ENCODE assay signal across 17 mouse cellular contexts in genomic region chr13:96003539-96003938, GRCm38 (mm10).
A peak's percentile ranks its signal among the peaks of the same experiment; 100 is the strongest.
DNase-seq lines count a peak whose midpoint lies in the region; ATAC-seq lines count a peak whose summit lies in the region.
"Had no signal": no experiment of that assay in that cellular context is flagged by ENCODE, and none has a peak within 500 bp of the region (broad histone marks: within the 10 kb centered on the region; RNA-seq: fewer than 3 reads in every experiment).

No protein-coding gene starts in this region.

- H3K9me3 ChIP-seq in forebrain, embryonic 15.5 days: no peaks in the 10 kb centered on the region
- H3K9me3 ChIP-seq in forebrain, embryonic 14.5 days (replicated peaks; ENCODE audit: control insufficient read depth, low read length): no peaks in the 10 kb centered on the region
- no peaks in the 10 kb centered on the region for H3K9me3 ChIP-seq in midbrain, embryonic 10.5 days (replicated peaks)
- no peaks in the 10 kb centered on the region for H3K9me3 ChIP-seq in midbrain, embryonic 11.5 days (ENCODE audit: control insufficient read depth, low read length)
- H3K9me3 ChIP-seq in midbrain, embryonic 13.5 days: no peaks in the 10 kb centered on the region
- no peaks in the 10 kb centered on the region for H3K9me3 ChIP-seq in stomach, embryonic 15.5 days
- H3K9me3 ChIP-seq: liver, embryonic 13.5 days; megakaryocyte, embryonic 14.5 days had no signal

- 91% methylated on average over 3 of the region's 3 CpGs for WGBS in forebrain, embryonic 15.5 days
- WGBS in forebrain, embryonic 14.5 days: 87% methylated on average over 3 of the region's 3 CpGs
- 92% methylated on average over 3 of the region's 3 CpGs for WGBS in midbrain, embryonic 10.5 days
- 94% methylated on average over 3 of the region's 3 CpGs for WGBS in midbrain, embryonic 11.5 days
- 92% methylated on average over 3 of the region's 3 CpGs for WGBS in midbrain, embryonic 13.5 days
- WGBS in stomach, embryonic 15.5 days: 90% methylated on average over 3 of the region's 3 CpGs

- no peak overlapping the region for H3K4me3 ChIP-seq in forebrain, embryonic 15.5 days
- no peak overlapping the region for H3K4me3 ChIP-seq in forebrain, embryonic 14.5 days (ENCODE audit: low read depth, low read length)
- H3K4me3 ChIP-seq in midbrain, embryonic 10.5 days: no peak overlapping the region
- no peak overlapping the region for H3K4me3 ChIP-seq in midbrain, embryonic 11.5 days (ENCODE audit: low read depth, low read length)
- no peak overlapping the region for H3K4me3 ChIP-seq in midbrain, embryonic 13.5 days (replicated peaks)
- H3K4me3 ChIP-seq in stomach, embryonic 15.5 days (replicated peaks): no peak overlapping the region
- H3K4me3 ChIP-seq: liver, embryonic 13.5 days; megakaryocyte, embryonic 14.5 days had no signal

- no peak overlapping the region for H3K4me2 ChIP-seq in forebrain, embryonic 15.5 days (replicated peaks)
- H3K4me2 ChIP-seq in forebrain, embryonic 14.5 days (ENCODE audit: low read length): no peak overlapping the region
- H3K4me2 ChIP-seq in midbrain, embryonic 11.5 days: no peak overlapping the region
- H3K4me2 ChIP-seq in midbrain, embryonic 13.5 days (replicated peaks): no peak overlapping the region
- H3K4me2 ChIP-seq in stomach, embryonic 15.5 days: no peak overlapping the region
- H3K4me2 ChIP-seq: liver, embryonic 13.5 days had no signal

- H3K9ac ChIP-seq in forebrain, embryonic 15.5 days (replicated peaks): no peak overlapping the region
- H3K9ac ChIP-seq in forebrain, embryonic 14.5 days (ENCODE audit: low read length): no peak overlapping the region
- no peak overlapping the region for H3K9ac ChIP-seq in midbrain, embryonic 11.5 days (ENCODE audit: low read length)
- no peak overlapping the region for H3K9ac ChIP-seq in midbrain, embryonic 13.5 days (replicated peaks)
- no peak overlapping the region for H3K9ac ChIP-seq in stomach, embryonic 15.5 days
- H3K9ac ChIP-seq: liver, embryonic 13.5 days had no signal

- no peaks in the 10 kb centered on the region for H3K36me3 ChIP-seq in forebrain, embryonic 15.5 days
- H3K36me3 ChIP-seq in forebrain, embryonic 14.5 days (ENCODE audit: control insufficient read depth, insufficient read depth, low read length): no peaks in the 10 kb centered on the region
- no peaks in the 10 kb centered on the region for H3K36me3 ChIP-seq in midbrain, embryonic 10.5 days
- no peaks in the 10 kb centered on the region for H3K36me3 ChIP-seq in midbrain, embryonic 11.5 days (ENCODE audit: control insufficient read depth, insufficient read depth, low read length)
- no peaks in the 10 kb centered on the region for H3K36me3 ChIP-seq in midbrain, embryonic 13.5 days
- no peaks in the 10 kb centered on the region for H3K36me3 ChIP-seq in stomach, embryonic 15.5 days
- H3K36me3 ChIP-seq: liver, embryonic 13.5 days had no signal

- H3K4me1 ChIP-seq in forebrain, embryonic 15.5 days: no peaks in the 10 kb centered on the region
- no peaks in the 10 kb centered on the region for H3K4me1 ChIP-seq in forebrain, embryonic 14.5 days (ENCODE audit: control insufficient read depth, insufficient read depth, low read length)
- H3K4me1 ChIP-seq in midbrain, embryonic 10.5 days: no peaks in the 10 kb centered on the region
- H3K4me1 ChIP-seq in midbrain, embryonic 11.5 days (ENCODE audit: control insufficient read depth, insufficient read depth, low read length): no peaks in the 10 kb centered on the region
- H3K4me1 ChIP-seq in midbrain, embryonic 13.5 days (replicated peaks): 0 out of 2 replicates have a peak, but pooled peaks cover 2% of the 10 kb centered on the region
- H3K4me1 ChIP-seq in stomach, embryonic 15.5 days: no peaks in the 10 kb centered on the region
- H3K4me1 ChIP-seq: liver, embryonic 13.5 days had no signal

- intact Hi-C loops in left cerebral cortex, postnatal 25 days (cut with DNase I): no loop called here

- no peak for DNase-seq in forebrain, embryonic 14.5 days (ENCODE audit: low spot score)
- no peak for DNase-seq in midbrain, embryonic 10.5 days (ENCODE audit: low spot score)
- no peak for DNase-seq in midbrain, embryonic 11.5 days (ENCODE audit: low spot score, missing footprints)
- no peak for DNase-seq in kidney, postnatal 25 days
- DNase-seq in left cerebral cortex, postnatal 25 days (ENCODE audit: low spot score in 2 of 2): no peak
- DNase-seq: B cell, adult 2 months; gastrocnemius, postnatal 25 days; heart, postnatal 10 days; liver, embryonic 13.5 days; lung, postnatal 10 days; right cerebral cortex, postnatal 25 days; thymus, postnatal 36 days had no signal

- ATAC-seq in forebrain, embryonic 15.5 days (replicated peaks): peak; percentile 48; the same call in 1 of the 2 replicates
- no peak for ATAC-seq in forebrain, embryonic 14.5 days
- ATAC-seq in midbrain, embryonic 11.5 days (ENCODE audit: low FRiP score): no peak
- ATAC-seq in midbrain, embryonic 13.5 days: peak; percentile 37
- 0 out of 2 replicates have a peak, but pooled peaks have one; percentile 27 for ATAC-seq in stomach, embryonic 15.5 days (ENCODE audit: insufficient read depth, low FRiP score, low read depth)
- ATAC-seq: inflammation-experienced regulatory T-cells, adult 6 months had no signal

- H3K27me3 ChIP-seq in forebrain, embryonic 15.5 days: no peaks in the 10 kb centered on the region
- H3K27me3 ChIP-seq in forebrain, embryonic 14.5 days (replicated peaks; ENCODE audit: control insufficient read depth, insufficient read depth, low read length): no peaks in the 10 kb centered on the region
- no peaks in the 10 kb centered on the region for H3K27me3 ChIP-seq in midbrain, embryonic 10.5 days (ENCODE audit: low read depth, poor library complexity, severe bottlenecking)
- no peaks in the 10 kb centered on the region for H3K27me3 ChIP-seq in midbrain, embryonic 11.5 days (ENCODE audit: control insufficient read depth, insufficient read depth, low read length)
- no peaks in the 10 kb centered on the region for H3K27me3 ChIP-seq in midbrain, embryonic 13.5 days
- no peaks in the 10 kb centered on the region for H3K27me3 ChIP-seq in stomach, embryonic 15.5 days (replicated peaks)
- H3K27me3 ChIP-seq: liver, embryonic 13.5 days had no signal

- no peak overlapping the region for H3K27ac ChIP-seq in forebrain, embryonic 15.5 days (replicated peaks)
- H3K27ac ChIP-seq in forebrain, embryonic 14.5 days (ENCODE audit: low read depth, low read length): no peak overlapping the region
- H3K27ac ChIP-seq in midbrain, embryonic 10.5 days (replicated peaks): 0 out of 2 replicates have a peak overlapping the region, but pooled peaks have one; percentile 18
- H3K27ac ChIP-seq in midbrain, embryonic 11.5 days (ENCODE audit: low read depth, low read length): no peak overlapping the region
- no peak overlapping the region for H3K27ac ChIP-seq in midbrain, embryonic 13.5 days
- no peak overlapping the region for H3K27ac ChIP-seq in stomach, embryonic 15.5 days
- H3K27ac ChIP-seq: liver, embryonic 13.5 days had no signal

Comparison
In these comparisons a context has a peak if more than half of its experiments do, and no peak if none do; other contexts are left out.
1. ATAC-seq: peak in forebrain, embryonic 15.5 days (single experiment), midbrain, embryonic 13.5 days (single experiment) and stomach, embryonic 15.5 days (single experiment); none in forebrain, embryonic 14.5 days (single experiment) and midbrain, embryonic 11.5 days (single experiment).